Mouse (Mus musculus) embryonic facial prominence, embryonic 13.5 days (tissue): ENCODE measurements at regions not wholly inside any gene's neighbourhood (a gene's known extent, or its start where the extent isn't known, plus 50 kb on each side); places are given as distances from the start of the nearest gene placed in this dataset.

ENCODE experiments used
- ATAC-seq: fragments of 200-750 bp; cut with Nextera tagmentation; 2 replicates; pipeline ENCODE4 v1.8.0; 2017; ENCODE audit warnings: low read depth; ENCODE audit not compliant: insufficient number of reproducible peaks, insufficient read depth, low FRiP score, low TSS enrichment
- H3K27ac ChIP-seq: fragments of 300-500 bp; sonication (generic); 2 replicates; pipeline ENCODE4 v1.5.1; 2015; ENCODE audit warnings: moderate library complexity, mild to moderate bottlenecking, inconsistent platforms
- H3K27me3 ChIP-seq: fragments of 300-500 bp; sonication (generic); 2 replicates; pipeline ENCODE4 v1.6.1; 2015; ENCODE audit warnings: mild to moderate bottlenecking, inconsistent platforms
- H3K36me3 ChIP-seq: fragments of 300-500 bp; sonication (generic); 2 replicates; pipeline ENCODE4 v1.6.1; 2015; ENCODE audit warnings: mild to moderate bottlenecking, inconsistent platforms
- H3K4me1 ChIP-seq: fragments of 300-500 bp; sonication (generic); 2 replicates; pipeline ENCODE4 v1.6.1; 2015; ENCODE audit warnings: inconsistent platforms
- H3K4me2 ChIP-seq: fragments of 300-500 bp; sonication (generic); 2 replicates; pipeline ENCODE4 v1.6.1; 2015; ENCODE audit warnings: moderate library complexity, mild to moderate bottlenecking, inconsistent platforms
- H3K4me3 ChIP-seq: fragments of 300-500 bp; sonication (generic); 2 replicates; pipeline ENCODE4 v1.5.1; 2015; ENCODE audit warnings: mild to moderate bottlenecking, inconsistent platforms
- H3K9ac ChIP-seq: fragments of 300-500 bp; sonication (generic); 2 replicates; pipeline ENCODE4 v1.6.1; 2015; ENCODE audit warnings: mild to moderate bottlenecking, inconsistent platforms
- H3K9me3 ChIP-seq: fragments of 300-500 bp; sonication (generic); 2 replicates; pipeline ENCODE4 v1.6.1; 2016; ENCODE audit warnings: inconsistent platforms
- WGBS: fragments of 180-500 bp; shearing (Covaris S2); methylation state at CpG from one replicate; pipeline ENCODE4 v1.1.7; 2015; ENCODE audit warnings: mixed read lengths; 5-methylcytosine and 5-hydroxymethylcytosine counted together

DNA sequence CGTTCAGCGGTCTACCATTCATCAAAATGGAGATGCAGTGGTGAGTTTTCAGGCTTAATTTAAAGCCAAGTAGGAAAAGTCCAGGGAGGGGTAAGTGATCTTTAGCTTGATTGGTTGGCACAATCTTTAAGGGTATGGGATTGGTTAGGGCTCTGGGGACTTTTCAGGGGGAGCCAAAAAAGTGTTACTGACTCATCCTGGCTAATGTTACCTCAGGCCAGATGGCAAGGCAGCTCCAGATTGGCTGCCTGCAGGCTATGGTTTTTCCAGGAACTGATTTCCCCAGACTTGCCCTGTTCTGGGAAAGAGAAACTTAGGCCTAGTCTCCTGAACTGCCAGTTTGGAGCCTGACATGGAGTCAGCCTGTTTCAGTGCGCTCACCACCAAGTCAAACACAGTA is 539.6 kb upstream of the Lmcd1 start:
- Histone ChIP-seq H3K9ac (no peak overlapping the region), H3K27ac (no peak overlapping the region), H3K27me3 (no peaks in the 10 kb centered on the region), H3K4me3 (no peak overlapping the region), H3K9me3 (no peaks in the 10 kb centered on the region), H3K36me3 (no peaks in the 10 kb centered on the region), H3K4me1 (no peaks in the 10 kb centered on the region), H3K4me2 (no peak overlapping the region)
- WGBS, result 88% methylated on average over 3 of the region's 3 CpGs
- ATAC-seq, result no peak

DNA sequence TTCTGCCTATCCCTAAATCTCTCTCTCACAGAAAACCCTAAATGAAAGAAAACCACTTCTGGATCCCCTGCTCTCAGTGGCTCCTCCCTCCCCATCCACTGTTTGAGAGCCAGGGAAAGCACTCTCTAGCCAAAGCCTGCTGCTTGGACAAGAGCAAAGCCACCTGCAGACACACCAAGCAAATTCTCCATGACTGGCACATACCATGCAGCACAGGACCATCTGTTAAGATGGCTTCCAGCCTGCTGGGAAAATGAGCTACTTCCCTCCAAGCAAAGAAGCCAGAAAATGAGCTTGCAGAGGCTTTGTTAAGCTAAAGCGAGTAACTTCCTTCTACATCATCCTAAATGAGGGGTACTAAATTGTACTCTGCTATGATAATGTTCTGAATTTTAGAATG is 534.6 kb upstream of the Lmcd1 start:
- Histone ChIP-seq H3K36me3 (no peaks in the 10 kb centered on the region), H3K27me3 (no peaks in the 10 kb centered on the region), H3K4me1 (no peaks in the 10 kb centered on the region), H3K4me2 (no peak overlapping the region), H3K27ac (no peak overlapping the region), H3K4me3 (no peak overlapping the region), H3K9me3 (no peaks in the 10 kb centered on the region), H3K9ac (no peak overlapping the region)
- WGBS, result 92% methylated on average over 1 of the region's 1 CpGs
- no peak for ATAC-seq

DNA sequence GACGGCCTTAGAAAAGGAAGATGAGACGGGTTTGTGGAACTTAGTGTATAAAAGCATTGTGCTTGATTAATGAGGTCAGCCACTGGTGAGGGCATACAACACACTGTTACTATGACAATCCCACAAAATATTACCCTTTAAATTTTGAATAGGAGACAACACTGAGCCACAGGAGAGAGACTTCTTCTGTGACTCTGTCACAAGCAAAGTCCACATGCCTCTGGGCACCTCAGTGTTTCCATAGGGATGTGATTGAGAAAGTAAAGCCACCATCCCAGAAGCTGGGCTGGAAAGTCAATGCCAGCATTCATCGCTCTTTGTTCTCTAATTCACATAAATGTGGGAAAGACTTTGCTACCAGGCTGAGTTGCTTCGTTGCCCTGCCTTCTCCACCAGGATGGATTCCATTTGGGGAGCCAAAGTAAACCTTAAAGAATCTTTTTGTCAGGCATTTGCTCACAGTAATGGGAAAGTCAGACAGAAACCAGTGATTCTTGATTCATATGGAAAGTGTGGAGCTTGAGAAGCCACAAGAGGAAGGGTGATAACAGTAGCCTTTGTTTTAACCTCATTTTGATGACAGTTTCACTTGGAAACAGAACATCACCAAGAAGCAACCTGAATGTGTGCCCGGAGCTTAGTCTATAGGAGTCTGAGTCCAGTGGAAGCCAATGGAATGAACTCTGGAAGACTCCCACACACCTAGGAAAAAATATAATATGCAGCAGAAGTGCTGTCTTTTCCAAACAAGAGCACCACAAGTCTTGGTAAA is 491.7 kb upstream of the Lmcd1 start:
- H3K27ac ChIP-seq, result no peak overlapping the region
- no peak for ATAC-seq
- H3K4me3 ChIP-seq, result no peak overlapping the region
- no peak overlapping the region for H3K9ac ChIP-seq
- no peak overlapping the region for H3K4me2 ChIP-seq
- no peaks in the 10 kb centered on the region for H3K27me3 ChIP-seq
- H3K36me3 ChIP-seq, result no peaks in the 10 kb centered on the region
- 80% methylated on average over 5 of the region's 5 CpGs for WGBS
- H3K9me3 ChIP-seq, result no peaks in the 10 kb centered on the region
- H3K4me1 ChIP-seq, result no peaks in the 10 kb centered on the region

DNA sequence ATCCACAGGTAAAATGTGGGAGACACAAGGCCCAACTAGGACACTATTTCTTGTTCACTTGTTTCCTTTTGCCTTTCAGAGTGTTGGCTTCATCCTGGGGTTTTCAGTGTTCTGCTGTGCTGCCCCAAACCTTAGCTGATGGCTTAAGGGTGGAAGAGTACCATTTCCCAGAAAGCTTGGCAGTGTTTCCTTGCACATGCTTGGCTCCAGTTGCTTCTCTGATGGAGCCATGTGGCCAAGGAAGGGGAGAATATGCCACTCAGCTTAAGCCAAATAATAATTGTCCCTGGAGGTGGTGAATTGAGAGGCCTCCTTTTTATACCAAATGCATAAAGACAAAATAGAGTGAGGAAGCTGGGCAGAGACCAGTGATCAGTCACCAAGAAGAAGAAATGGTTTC is 464.9 kb upstream of the Lmcd1 start:
- no peak overlapping the region for H3K9ac ChIP-seq
- H3K36me3 ChIP-seq, result no peaks in the 10 kb centered on the region
- ATAC-seq, result no peak
- no peaks in the 10 kb centered on the region for H3K4me1 ChIP-seq
- H3K27me3 ChIP-seq, result no peaks in the 10 kb centered on the region
- H3K4me2 ChIP-seq, result no peak overlapping the region
- no peak overlapping the region for H3K4me3 ChIP-seq
- no peak overlapping the region for H3K27ac ChIP-seq
- no peaks in the 10 kb centered on the region for H3K9me3 ChIP-seq

DNA sequence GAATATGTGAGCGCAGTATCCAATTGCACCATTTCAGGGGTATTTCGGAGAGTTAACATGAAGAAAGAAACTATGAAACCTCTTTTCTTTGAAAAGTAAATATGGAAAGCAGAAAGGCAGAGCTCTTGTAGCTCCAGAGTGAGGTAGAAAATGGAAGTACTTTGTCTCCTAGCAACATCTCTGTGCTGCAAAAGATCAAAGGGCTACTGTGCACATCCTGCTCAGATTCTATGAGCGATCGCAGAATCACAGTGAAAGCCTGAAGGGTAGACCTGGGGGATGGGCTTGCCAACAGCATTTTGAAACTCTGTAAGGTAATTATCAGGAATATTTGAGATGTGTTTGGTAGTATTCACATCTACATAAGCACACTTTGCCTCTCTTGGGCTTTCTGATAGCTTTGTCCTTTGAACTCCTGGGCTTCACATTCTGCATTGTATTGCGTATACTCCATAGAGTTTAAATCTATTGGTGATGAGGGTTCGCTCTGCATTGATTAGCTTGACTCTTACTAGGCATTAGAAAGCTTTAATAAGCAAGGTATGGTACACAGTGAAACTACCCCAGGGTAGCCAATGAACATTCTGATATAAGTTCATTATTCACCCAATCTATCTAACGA is 459.5 kb upstream of the Lmcd1 start:
- ATAC-seq, result no peak
- 79% methylated on average over 7 of the region's 7 CpGs for WGBS
- no peak overlapping the region for H3K27ac ChIP-seq
- no peaks in the 10 kb centered on the region for H3K9me3 ChIP-seq
- no peaks in the 10 kb centered on the region for H3K36me3 ChIP-seq
- no peaks in the 10 kb centered on the region for H3K4me1 ChIP-seq
- no peak overlapping the region for H3K4me2 ChIP-seq
- H3K4me3 ChIP-seq, result no peak overlapping the region
- no peak overlapping the region for H3K9ac ChIP-seq
- H3K27me3 ChIP-seq, result no peaks in the 10 kb centered on the region

DNA sequence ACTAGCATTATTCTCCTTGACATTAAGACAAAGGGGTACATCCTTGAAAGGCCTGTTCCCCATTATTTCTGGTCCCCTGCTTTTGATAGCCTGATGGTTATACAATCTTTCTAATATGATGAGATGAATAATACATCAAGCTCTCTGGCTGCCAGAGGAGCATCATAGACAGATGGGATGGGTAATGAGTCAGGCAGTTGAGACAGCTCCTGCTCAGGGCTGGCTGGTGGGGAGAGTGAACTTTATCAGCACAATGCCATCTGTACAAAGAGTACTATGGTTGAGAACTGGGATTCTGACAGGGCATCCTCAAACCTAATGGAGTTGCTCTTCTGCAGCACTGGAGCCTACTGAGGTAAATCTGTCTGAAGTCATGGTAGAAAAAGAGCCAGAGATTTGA is 458.4 kb upstream of the Lmcd1 start:
- Histone ChIP-seq H3K4me3 (no peak overlapping the region), H3K9me3 (no peaks in the 10 kb centered on the region), H3K27ac (no peak overlapping the region), H3K4me2 (no peak overlapping the region), H3K36me3 (no peaks in the 10 kb centered on the region), H3K27me3 (no peaks in the 10 kb centered on the region), H3K4me1 (no peaks in the 10 kb centered on the region), H3K9ac (no peak overlapping the region)
- no peak for ATAC-seq

DNA sequence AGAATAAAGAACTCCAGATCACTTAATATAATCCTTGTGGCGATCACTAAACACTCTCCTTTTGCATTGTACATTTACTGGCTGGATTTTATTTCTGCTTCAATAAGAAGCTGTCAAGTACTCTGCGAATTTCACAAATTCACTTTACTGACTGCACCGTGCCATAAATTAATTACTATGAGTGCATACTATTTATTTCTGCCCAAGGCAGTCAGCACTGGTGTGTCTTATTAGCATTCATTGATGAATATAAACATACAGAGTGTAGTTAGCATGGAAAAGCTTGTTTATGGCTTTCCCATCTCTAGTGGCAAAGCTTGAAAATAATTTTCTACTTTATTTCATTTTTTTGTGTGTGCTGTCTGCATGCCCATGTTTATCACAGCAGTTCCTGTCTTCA is 453.3 kb upstream of the Lmcd1 start:
- Histone ChIP-seq H3K4me1 (no peaks in the 10 kb centered on the region), H3K27me3 (no peaks in the 10 kb centered on the region), H3K27ac (no peak overlapping the region), H3K9me3 (no peaks in the 10 kb centered on the region), H3K4me2 (no peak overlapping the region), H3K36me3 (no peaks in the 10 kb centered on the region), H3K4me3 (no peak overlapping the region), H3K9ac (no peak overlapping the region)
- no peak for ATAC-seq
- 78% methylated on average over 3 of the region's 3 CpGs for WGBS

DNA sequence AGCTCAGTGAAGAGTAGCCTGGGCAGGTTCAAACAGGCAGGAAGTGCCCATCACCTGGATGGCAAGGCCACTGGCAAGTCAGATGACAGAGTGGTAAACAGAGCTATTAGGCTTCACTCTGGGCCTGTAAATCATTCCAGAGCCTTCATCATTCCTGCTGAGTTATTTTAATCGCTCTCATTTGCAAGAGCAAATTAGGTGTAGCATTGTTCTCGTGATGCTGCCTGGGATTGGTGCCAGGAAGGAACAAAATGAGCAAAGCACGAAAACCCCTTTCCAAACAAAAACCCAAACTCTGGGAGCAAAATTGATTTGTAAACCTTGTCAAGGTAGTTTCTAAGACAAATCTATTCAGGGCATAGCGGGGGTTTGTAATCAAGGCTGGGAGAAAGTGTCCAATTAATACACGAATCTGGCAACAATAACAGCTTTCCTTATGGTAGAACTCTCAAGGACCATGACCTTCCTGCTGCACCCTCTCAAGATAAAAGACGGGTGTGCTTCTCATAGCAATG is 429.2 kb upstream of the Lmcd1 start:
- no peaks in the 10 kb centered on the region for H3K27me3 ChIP-seq
- no peaks in the 10 kb centered on the region for H3K9me3 ChIP-seq
- WGBS, result 50% methylated on average over 6 of the region's 6 CpGs
- no peak overlapping the region for H3K4me2 ChIP-seq
- no peak overlapping the region for H3K9ac ChIP-seq
- H3K4me3 ChIP-seq, result no peak overlapping the region
- H3K36me3 ChIP-seq, result no peaks in the 10 kb centered on the region
- ATAC-seq, result no peak
- H3K27ac ChIP-seq, result no peak overlapping the region
- H3K4me1 ChIP-seq, result no peaks in the 10 kb centered on the region; the same call in 1 of the 2 replicates

DNA sequence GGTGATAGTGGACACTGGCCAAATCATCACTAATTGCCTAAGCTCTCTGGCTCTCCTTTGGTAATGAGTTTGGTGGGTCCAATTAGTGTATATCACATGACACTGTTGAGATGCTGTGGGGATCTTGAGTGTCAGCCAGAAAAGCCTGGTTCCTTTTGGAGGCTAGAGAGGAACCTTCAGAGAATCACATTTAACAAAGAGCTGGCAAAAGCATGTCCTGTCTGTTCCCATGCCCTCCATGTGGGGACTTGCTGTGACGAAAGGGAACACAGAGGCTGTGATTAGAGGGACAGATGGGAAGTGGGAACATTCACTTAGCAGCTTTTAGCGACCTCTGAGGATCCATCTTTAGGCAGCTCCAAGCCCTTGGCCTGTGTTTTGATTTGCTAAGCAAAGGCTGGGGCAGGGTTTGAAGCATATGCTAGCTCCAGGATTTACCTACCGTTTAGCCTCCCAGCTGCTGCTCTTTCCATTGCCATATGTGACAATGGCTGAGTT is 407.4 kb upstream of the Lmcd1 start:
- no peaks in the 10 kb centered on the region for H3K4me1 ChIP-seq
- H3K4me3 ChIP-seq, result no peak overlapping the region
- ATAC-seq, result no peak
- no peak overlapping the region for H3K27ac ChIP-seq
- no peak overlapping the region for H3K4me2 ChIP-seq
- H3K36me3 ChIP-seq, result no peaks in the 10 kb centered on the region
- H3K27me3 ChIP-seq, result no peaks in the 10 kb centered on the region
- no peak overlapping the region for H3K9ac ChIP-seq
- no peaks in the 10 kb centered on the region for H3K9me3 ChIP-seq
- 85% methylated on average over 3 of the region's 3 CpGs for WGBS

DNA sequence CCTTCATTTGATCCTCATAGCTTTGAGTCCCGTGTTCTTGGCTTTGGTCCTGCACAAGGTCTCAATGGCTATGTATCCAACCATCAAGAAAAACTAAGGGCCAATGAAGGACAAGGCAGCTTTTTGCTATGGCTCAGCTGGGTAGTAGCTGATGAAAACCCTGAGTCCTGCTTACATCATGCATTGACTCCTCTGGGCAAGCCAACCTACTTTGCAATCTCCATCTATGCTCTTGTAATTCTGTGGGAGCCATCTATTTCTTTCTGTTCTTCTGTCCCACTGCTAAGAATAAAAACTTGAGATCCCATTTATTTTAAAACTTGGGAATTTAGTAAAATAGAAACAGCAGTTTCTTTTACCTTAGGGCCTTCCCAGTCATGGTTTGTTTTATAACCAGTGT is 391.0 kb upstream of the Lmcd1 start:
- Histone ChIP-seq H3K27me3 (no peaks in the 10 kb centered on the region), H3K9me3 (no peaks in the 10 kb centered on the region), H3K4me3 (no peak overlapping the region), H3K9ac (no peak overlapping the region), H3K4me2 (no peak overlapping the region), H3K36me3 (no peaks in the 10 kb centered on the region), H3K4me1 (no peaks in the 10 kb centered on the region), H3K27ac (no peak overlapping the region)
- WGBS, result 62% methylated on average over 1 of the region's 1 CpGs
- no peak for ATAC-seq

DNA sequence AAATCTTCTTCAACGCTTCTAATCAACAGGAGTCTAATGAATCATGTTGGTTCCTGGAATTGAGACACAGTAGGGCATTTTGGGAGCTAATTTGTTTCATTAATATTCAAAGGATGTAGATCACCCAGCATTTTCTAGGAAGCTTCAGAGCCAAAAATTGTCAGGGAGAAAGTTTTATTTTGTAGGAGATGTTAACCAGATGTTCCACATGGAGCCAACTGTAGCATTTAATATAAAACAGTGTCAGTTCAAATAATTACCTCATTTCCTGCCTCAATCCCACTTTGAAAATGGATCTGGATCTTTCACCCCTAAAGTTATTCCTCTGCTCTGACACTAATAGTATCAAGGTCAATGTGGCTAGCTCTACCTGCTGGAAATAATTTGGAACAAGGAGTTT is 389.6 kb upstream of the Lmcd1 start:
- Histone ChIP-seq H3K9ac (no peak overlapping the region), H3K4me1 (no peaks in the 10 kb centered on the region), H3K4me3 (no peak overlapping the region), H3K27me3 (no peaks in the 10 kb centered on the region), H3K4me2 (no peak overlapping the region), H3K27ac (no peak overlapping the region), H3K9me3 (no peaks in the 10 kb centered on the region), H3K36me3 (no peaks in the 10 kb centered on the region)
- no peak for ATAC-seq
- WGBS, result 42% methylated on average over 1 of the region's 1 CpGs

DNA sequence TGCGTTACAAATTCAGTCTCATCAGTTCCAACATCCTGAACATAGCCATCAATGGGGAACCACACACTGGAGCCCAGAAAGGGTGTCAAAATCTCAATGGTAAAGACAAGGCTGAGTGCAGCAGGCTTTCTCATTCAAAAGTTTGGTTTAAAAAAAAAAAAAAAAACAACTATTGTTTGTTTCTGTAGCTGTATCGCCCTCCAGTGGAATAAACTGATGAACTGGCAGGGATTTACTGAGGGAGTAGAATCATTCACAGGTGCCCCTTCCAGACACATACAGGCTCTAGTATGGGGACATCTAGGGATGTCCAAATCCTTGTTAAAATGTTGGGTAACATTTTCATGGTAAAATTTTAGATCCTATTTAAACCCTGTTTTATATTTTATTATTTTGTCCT is 361.6 kb upstream of the Lmcd1 start:
- no peak for ATAC-seq
- Histone ChIP-seq H3K27me3 (no peaks in the 10 kb centered on the region), H3K27ac (no peak overlapping the region), H3K9me3 (no peaks in the 10 kb centered on the region), H3K36me3 (no peaks in the 10 kb centered on the region), H3K4me1 (peaks cover 8% of the 10 kb centered on the region), H3K9ac (no peak overlapping the region), H3K4me2 (no peak overlapping the region), H3K4me3 (no peak overlapping the region)
- WGBS, result 50% methylated on average over 2 of the region's 2 CpGs
